Mouse (Mus musculus) heart, embryonic 14.5 days (tissue): ENCODE measurements around the gene Gpr61. TPM values are rescaled to one million over a fixed set of nuclear protein-coding genes. Genes with fewer than 3 reads are reported as not detected.

Experiments
- ATAC-seq: fragments of 200-750 bp; cut with Nextera tagmentation; 2 replicates; pipeline ENCODE4 v1.8.0; 2017; ENCODE audit warnings: low read depth, moderate TSS enrichment; ENCODE audit not compliant: insufficient number of reproducible peaks, insufficient read depth, low FRiP score
- H3K27ac ChIP-seq, 2 experiments: fragments of 200-500 bp in 1 of 2; fragments of 300-500 bp in 1 of 2; sonication (generic) in 1 of 2; replicated peaks in 1 of 2; 2 replicates each; pipeline ENCODE4 v1.5.1; 2012 to 2014; ENCODE audit warnings: low read depth in 2 of 2, low read length in 2 of 2, control low read depth in 1 of 2, mild to moderate bottlenecking in 1 of 2, mixed read lengths in 1 of 2; ENCODE audit not compliant: control insufficient read depth in 1 of 2, insufficient read depth in 1 of 2
- H3K27me3 ChIP-seq: fragments of 300-500 bp; sonication (generic); 2 replicates; pipeline ENCODE4 v1.6.1; 2014; ENCODE audit warnings: mild to moderate bottlenecking, low read length, control low read depth; ENCODE audit not compliant: control insufficient read depth, insufficient read depth
- H3K36me3 ChIP-seq: fragments of 300-500 bp; sonication (generic); 2 replicates; pipeline ENCODE4 v1.6.1; 2014; ENCODE audit warnings: mild to moderate bottlenecking, control low read depth, low read length, mixed read lengths; ENCODE audit not compliant: control insufficient read depth, insufficient read depth
- H3K4me1 ChIP-seq, 2 experiments: fragments of 200-500 bp in 1 of 2; fragments of 300-500 bp in 1 of 2; sonication (generic) in 1 of 2; 2 replicates each; pipeline ENCODE4 v1.6.1; 2012 to 2014; ENCODE audit warnings: low read length in 2 of 2, control low read depth in 1 of 2, mixed read lengths in 1 of 2; ENCODE audit not compliant: control insufficient read depth in 2 of 2, insufficient read depth in 2 of 2
- H3K4me2 ChIP-seq: fragments of 300-500 bp; sonication (generic); 2 replicates; pipeline ENCODE4 v1.6.1; 2014; ENCODE audit warnings: mild to moderate bottlenecking, low read length
- H3K4me3 ChIP-seq, 2 experiments: fragments of 200-500 bp in 1 of 2; fragments of 300-500 bp in 1 of 2; sonication (generic) in 1 of 2; 2 replicates each; pipeline ENCODE4 v1.5.1; 2012 to 2014; ENCODE audit warnings: low read length in 2 of 2, mild to moderate bottlenecking in 2 of 2, control low read depth in 1 of 2, low read depth in 1 of 2, moderate library complexity in 1 of 2; ENCODE audit not compliant: control insufficient read depth in 1 of 2, insufficient read depth in 1 of 2
- H3K9ac ChIP-seq: fragments of 300-500 bp; sonication (generic); 2 replicates; pipeline ENCODE4 v1.6.1; 2014; ENCODE audit warnings: mild to moderate bottlenecking, low read length
- H3K9me3 ChIP-seq: fragments of 300-500 bp; sonication (generic); 2 replicates; pipeline ENCODE4 v1.6.1; 2016; ENCODE audit warnings: low read length, control low read depth; ENCODE audit not compliant: control insufficient read depth
- WGBS: fragments of 180-500 bp; shearing (Covaris S2); extraction: QIAGEN DNeasy Blood & Tissue Kit; methylation state at CpG from one replicate; pipeline ENCODE4 v1.1.7; 2014; 5-methylcytosine and 5-hydroxymethylcytosine counted together
- polyA plus RNA-seq: library from polyadenylated mRNA; unstranded; fragments of >200 nt; fragmentation: Nextera tagmentation; extraction: Ambion mirVana; gene quantifications from 2 replicates; pipeline ENCODE4 v1.2.1, GENCODE M21; 2014

The Gpr61 gene
- polyA plus RNA-seq, 1 experiment from 2014 or later: 0.24 TPM

DNA sequence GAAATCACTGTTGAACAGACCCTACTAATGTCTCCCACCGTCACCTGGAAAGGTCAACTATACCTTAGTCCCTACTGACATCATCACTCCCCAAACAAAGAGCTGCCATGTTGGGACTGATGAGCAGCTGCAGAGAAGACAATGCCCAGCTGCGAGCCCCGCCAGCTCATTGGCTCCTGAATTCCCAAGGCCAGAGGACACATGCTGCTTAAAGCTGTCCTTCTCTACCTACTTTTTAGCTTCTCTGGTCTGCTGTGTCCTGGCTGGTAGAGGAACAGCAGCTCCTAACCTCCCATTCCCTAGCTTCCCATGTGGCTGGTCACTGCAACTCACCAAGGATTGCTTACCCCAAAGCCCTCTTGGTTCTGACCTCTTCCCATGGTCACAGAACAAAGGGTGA, 2.4 kb downstream of the Gpr61 start:
- no peak overlapping the region for H3K27ac ChIP-seq
- peaks cover 0 to 2% of the 10 kb centered on the region in 2 experiments; a peak in 2 of 4 replicates for H3K4me1 ChIP-seq
- no peak overlapping the region for H3K9ac ChIP-seq
- ATAC-seq: no peak
- H3K4me3 ChIP-seq: no peak overlapping the region
- no peaks in the 10 kb centered on the region for H3K9me3 ChIP-seq
- H3K36me3 ChIP-seq: no peaks in the 10 kb centered on the region
- WGBS: 90% methylated on average over 3 of the region's 3 CpGs
- H3K27me3 ChIP-seq: no peaks in the 10 kb centered on the region
- H3K4me2 ChIP-seq: no peak overlapping the region

GRCm38 (mm10) chr3:108147386-108148235, 7.1 kb downstream of the Gpr61 start:
- 0 out of 2 replicates have a peak overlapping the region, but pooled peaks have one; percentile 23 for H3K4me2 ChIP-seq
- no peak overlapping the region for H3K9ac ChIP-seq
- 63% methylated on average over 11 of the region's 11 CpGs for WGBS
- H3K27ac ChIP-seq: no peak overlapping the region
- H3K27me3 ChIP-seq: no peaks in the 10 kb centered on the region
- H3K4me1 ChIP-seq: peaks cover 4 to 21% of the 10 kb centered on the region in 2 experiments; a peak in 3 of 4 replicates
- no peak overlapping the region for H3K4me3 ChIP-seq
- peak; percentile 54; the same call in 1 of the 2 replicates for ATAC-seq
- H3K36me3 ChIP-seq: no peaks in the 10 kb centered on the region
- H3K9me3 ChIP-seq: no peaks in the 10 kb centered on the region

GRCm38 (mm10) chr3:108146671-108147070, 8.0 kb downstream of the Gpr61 start:
- peak overlapping the region in 1 of 2 experiments; percentile 92; a peak in 1 of 4 replicates for H3K27ac ChIP-seq

DNA sequence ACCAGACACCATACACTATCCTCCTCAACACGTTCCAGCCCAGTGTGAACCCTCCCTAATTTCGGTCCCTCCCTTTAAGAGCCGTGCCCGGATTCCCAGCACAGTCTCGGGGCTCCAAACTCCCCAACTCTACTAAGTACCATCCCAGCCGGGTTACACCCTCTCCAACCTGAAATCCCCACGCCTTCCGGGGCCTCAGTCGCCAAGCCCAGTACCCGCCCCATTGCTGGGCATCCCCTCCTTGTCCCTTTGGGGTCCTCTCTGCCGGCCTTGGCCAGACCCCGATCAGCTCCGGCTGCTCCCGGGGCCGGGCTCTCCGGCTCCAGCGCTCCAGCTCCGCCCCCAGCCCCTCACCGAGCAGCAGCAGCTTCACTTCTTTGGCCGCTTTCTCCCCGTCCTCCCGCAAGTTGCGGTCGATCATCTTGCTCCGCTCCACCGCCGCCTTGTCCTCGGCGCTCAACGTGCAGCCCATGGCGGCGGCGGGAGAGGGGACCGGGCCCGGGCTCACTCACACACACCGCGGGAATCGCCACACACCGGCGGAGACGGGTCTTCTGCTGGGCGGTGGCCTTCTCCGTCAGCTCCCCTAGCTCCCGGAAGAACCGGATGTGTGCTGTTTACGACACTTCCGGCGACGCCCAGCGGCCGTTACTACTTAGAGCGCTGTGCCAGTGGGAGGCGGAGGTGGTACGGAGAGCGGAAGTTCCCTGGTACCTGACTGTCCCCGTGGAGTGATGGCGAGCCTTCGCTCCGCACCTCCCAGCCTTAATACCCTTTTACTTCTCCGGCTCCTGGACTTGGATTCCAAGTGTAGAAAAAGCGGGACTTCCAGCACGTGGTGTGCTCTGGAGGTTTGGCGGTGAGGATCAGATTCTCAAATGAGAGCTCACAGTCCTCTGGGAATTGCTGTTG, 8.9 kb downstream of the Gpr61 start, which contains the start of gene Gnai3:
TSS of gene Gnai3 (minus strand) at position 613 of the 912 bp plus-strand sequence.
- Histone ChIP-seq H3K27me3 (no peaks in the 10 kb centered on the region), H3K4me2 (peak within 1 kb of the TSS; percentile 85), H3K4me1 (peaks cover 4 to 21% of the 10 kb centered on the region in 2 experiments; a peak in 3 of 4 replicates), H3K36me3 (peaks cover 5% of the 10 kb centered on the region; the same call in 1 of the 2 replicates), H3K27ac (peak within 1 kb of the TSS; percentile 91 to 92), H3K9ac (peak within 1 kb of the TSS; percentile 90), H3K4me3 (peak within 1 kb of the TSS; percentile 66 to 93), H3K9me3 (no peaks in the 10 kb centered on the region)
- under 1% methylated on average over 63 of the region's 63 CpGs for WGBS
- ATAC-seq: peak; percentile 88

More at GRCm38 (mm10) chr3:108146671-108147070, 8.0 kb downstream of the Gpr61 start:
- H3K4me3 ChIP-seq: peak overlapping the region; percentile 66 to 93
- 47% methylated on average over 5 of the region's 5 CpGs for WGBS
- H3K4me1 ChIP-seq: peaks cover 4 to 21% of the 10 kb centered on the region in 2 experiments; a peak in 3 of 4 replicates
- H3K9ac ChIP-seq: peak overlapping the region; percentile 90
- no peak for ATAC-seq
- H3K9me3 ChIP-seq: no peaks in the 10 kb centered on the region
- no peaks in the 10 kb centered on the region for H3K27me3 ChIP-seq
- no peaks in the 10 kb centered on the region for H3K36me3 ChIP-seq
- H3K4me2 ChIP-seq: peak overlapping the region; percentile 85

DNA sequence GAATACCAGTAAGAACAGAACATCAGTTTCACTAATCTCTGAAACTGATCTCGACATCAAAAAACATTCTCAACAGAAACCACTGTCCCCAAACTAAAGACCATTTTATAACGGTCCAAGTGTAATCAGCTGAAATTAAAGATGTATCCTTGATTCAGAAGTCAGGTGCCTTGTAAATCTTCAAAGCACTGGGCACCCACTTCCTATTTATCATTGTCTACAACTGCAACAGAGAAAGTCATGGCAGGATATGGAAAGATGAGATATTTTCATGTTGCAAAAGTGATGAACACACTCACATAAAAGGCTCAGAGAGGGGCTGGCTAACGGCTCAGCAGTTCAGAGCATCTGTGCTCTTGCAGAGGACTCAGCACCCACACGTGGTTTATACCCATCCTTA, 13.9 kb downstream of the Gpr61 start:
- Histone ChIP-seq H3K27me3 (no peaks in the 10 kb centered on the region), H3K4me1 (peaks cover 0 to 19% of the 10 kb centered on the region in 2 experiments; a peak in 2 of 4 replicates), H3K27ac (no peak overlapping the region), H3K4me3 (no peak overlapping the region), H3K9me3 (no peaks in the 10 kb centered on the region), H3K36me3 (peaks cover 23% of the 10 kb centered on the region), H3K9ac (no peak overlapping the region), H3K4me2 (no peak overlapping the region)
- no peak for ATAC-seq
- 77% methylated on average over 4 of the region's 4 CpGs for WGBS

DNA sequence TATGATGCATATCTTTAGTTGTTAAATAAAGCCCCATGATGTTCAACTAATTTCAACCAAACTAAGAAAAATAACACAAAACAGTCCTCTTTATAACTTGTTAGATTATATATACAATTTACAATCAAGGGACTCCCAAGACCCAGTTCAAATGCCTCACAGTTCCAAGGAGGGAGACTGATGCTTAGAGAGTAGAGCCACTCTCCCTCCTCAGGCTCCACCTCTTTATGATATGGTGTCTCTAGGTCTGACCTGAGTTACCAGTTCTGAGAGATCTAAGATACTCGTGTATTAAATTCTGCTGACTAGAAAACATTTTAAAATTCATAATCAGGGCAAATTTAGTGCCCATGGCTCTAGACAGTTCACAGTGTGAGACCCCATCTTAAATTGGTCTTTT, 15.6 kb downstream of the Gpr61 start:
- Histone ChIP-seq H3K4me1 (peaks cover 0 to 11% of the 10 kb centered on the region in 2 experiments; a peak in 3 of 4 replicates), H3K4me3 (no peak overlapping the region), H3K27ac (no peak overlapping the region), H3K36me3 (peaks cover 23% of the 10 kb centered on the region), H3K9ac (no peak overlapping the region), H3K4me2 (no peak overlapping the region), H3K9me3 (no peaks in the 10 kb centered on the region), H3K27me3 (no peaks in the 10 kb centered on the region)
- no peak for ATAC-seq
- 78% methylated on average over 1 of the region's 1 CpGs for WGBS

- Histone ChIP-seq H3K4me1 (peaks cover 10 to 37% of the 10 kb centered on the region in 2 experiments), H3K36me3 (peaks cover 11% of the 10 kb centered on the region), H3K9me3 (no peaks in the 10 kb centered on the region), H3K9ac (no peak overlapping the region), H3K27me3 (no peaks in the 10 kb centered on the region), H3K27ac (no peak overlapping the region), H3K4me2 (no peak overlapping the region), H3K4me3 (no peak overlapping the region)
- ATAC-seq: no peak
- WGBS: 69% methylated on average over 11 of the region's 11 CpGs
Observed at GRCm38 (mm10) chr3:108134701-108135100, 20.0 kb downstream of the Gpr61 start.
